Mouse (Mus musculus): ENCODE data around the gene Bpifa1. TPM values are rescaled to one million over a fixed set of nuclear protein-coding genes. Genes with fewer than 3 reads are reported as not detected.

The Bpifa1 gene
- polyA plus RNA-seq, 1 experiment from 2014 or later, result not detected

DNA sequence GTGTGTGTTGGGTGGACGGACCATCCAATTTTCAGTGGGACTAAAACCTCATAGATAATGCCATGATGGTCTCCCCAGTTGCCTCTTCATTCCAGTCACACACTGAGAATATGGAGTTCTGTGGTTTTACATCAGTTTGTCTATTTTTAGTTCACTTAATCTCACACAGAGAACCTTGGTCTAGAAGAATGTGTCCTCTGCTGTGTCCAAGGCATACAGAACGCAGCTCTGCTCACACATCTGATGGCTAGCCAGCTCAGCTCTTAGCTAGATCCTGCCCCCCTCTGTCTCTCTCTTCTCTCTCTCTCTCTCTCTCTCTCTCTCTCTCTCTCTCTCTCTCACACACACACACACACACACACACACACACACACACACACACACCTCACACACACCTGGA, 49.5 kb downstream of the Bpifa1 start:
- Histone ChIP-seq H3K9ac (no peak overlapping the region), H3K27ac (no peak overlapping the region), H3K9me3 (ENCODE audit: control insufficient read depth, low read length) (no peaks in the 10 kb centered on the region), H3K36me3 (replicated peaks; ENCODE audit: control insufficient read depth, insufficient read depth) (no peaks in the 10 kb centered on the region), H3K4me2 (replicated peaks) (no peak overlapping the region), H3K27me3 (ENCODE audit: control insufficient read depth, insufficient read depth, low read length) (no peaks in the 10 kb centered on the region), H3K4me3 (replicated peaks; ENCODE audit: low read length) (no peak overlapping the region), H3K4me1 (replicated peaks; ENCODE audit: control insufficient read depth, insufficient read depth, low read length) (no peaks in the 10 kb centered on the region)
- ATAC-seq (ENCODE audit: low FRiP score) (no peak), DNase-seq (ENCODE audit: low spot score) (no peak)
- WGBS, result 89% methylated on average over 2 of the region's 2 CpGs

DNA sequence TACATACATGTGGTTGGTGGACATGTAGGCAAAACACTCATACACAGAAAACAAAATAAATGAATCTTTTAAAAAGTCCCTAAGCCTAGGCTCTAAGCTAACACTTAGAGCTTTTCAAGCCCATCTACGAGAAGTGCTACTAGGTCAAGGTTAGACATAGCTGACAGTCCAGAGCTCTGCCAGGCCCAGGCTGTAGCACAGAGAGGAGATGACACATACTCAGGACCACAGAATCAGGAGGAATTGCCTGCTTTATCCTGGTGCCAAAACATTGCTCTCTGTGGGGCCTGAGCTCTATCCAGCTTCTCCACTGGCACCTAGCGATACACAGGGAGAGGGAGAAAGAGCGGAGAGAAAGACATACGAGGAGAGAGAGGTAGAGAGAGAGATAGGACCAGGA, 50.4 kb downstream of the Bpifa1 start:
- ATAC-seq (ENCODE audit: low FRiP score), result no peak
- Histone ChIP-seq H3K4me1 (replicated peaks; ENCODE audit: control insufficient read depth, insufficient read depth, low read length) (no peaks in the 10 kb centered on the region), H3K27ac (no peak overlapping the region), H3K36me3 (replicated peaks; ENCODE audit: control insufficient read depth, insufficient read depth) (no peaks in the 10 kb centered on the region), H3K4me3 (replicated peaks; ENCODE audit: low read length) (no peak overlapping the region), H3K4me2 (replicated peaks) (no peak overlapping the region), H3K9me3 (ENCODE audit: control insufficient read depth, low read length) (no peaks in the 10 kb centered on the region), H3K27me3 (ENCODE audit: control insufficient read depth, insufficient read depth, low read length) (no peaks in the 10 kb centered on the region), H3K9ac (no peak overlapping the region)
- 91% methylated on average over 4 of the region's 4 CpGs for WGBS
- DNase-seq (ENCODE audit: low spot score), result no peak

DNA sequence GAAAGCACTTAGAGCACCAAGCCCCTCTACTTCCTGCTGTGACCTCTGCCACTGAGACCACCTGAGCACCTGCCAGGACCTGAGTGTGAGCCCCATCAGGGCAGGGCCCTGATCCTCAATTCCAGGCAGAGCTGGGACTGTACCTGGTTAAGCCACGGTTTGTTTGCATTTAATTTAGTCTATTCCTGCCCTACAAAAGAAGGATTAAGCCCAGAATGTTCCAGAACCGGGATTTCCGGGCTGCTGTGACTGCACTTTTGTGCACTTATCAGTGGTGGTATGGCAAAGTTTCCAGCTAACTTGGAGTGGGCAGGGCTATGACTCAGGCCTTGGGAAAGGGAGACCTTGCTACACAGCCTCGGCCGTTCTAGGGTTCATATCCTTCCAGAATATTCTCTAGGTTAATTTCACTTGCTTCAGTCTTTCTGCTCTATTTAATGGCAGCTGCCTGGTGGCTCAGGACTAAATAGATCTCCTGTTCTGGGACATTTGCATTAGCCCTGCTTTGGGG, 51.4 kb downstream of the Bpifa1 start:
- H3K9ac ChIP-seq, result no peak overlapping the region
- H3K4me1 ChIP-seq (replicated peaks; ENCODE audit: control insufficient read depth, insufficient read depth, low read length), result no peaks in the 10 kb centered on the region
- no peaks in the 10 kb centered on the region for H3K27me3 ChIP-seq (ENCODE audit: control insufficient read depth, insufficient read depth, low read length)
- no peaks in the 10 kb centered on the region for H3K9me3 ChIP-seq (ENCODE audit: control insufficient read depth, low read length)
- no peak overlapping the region for H3K4me3 ChIP-seq (replicated peaks; ENCODE audit: low read length)
- ATAC-seq (ENCODE audit: low FRiP score), result no peak
- H3K4me2 ChIP-seq (replicated peaks), result no peak overlapping the region
- DNase-seq (ENCODE audit: low spot score), result no peak
- no peak overlapping the region for H3K27ac ChIP-seq
- 82% methylated on average over 5 of the region's 5 CpGs for WGBS
- no peaks in the 10 kb centered on the region for H3K36me3 ChIP-seq (replicated peaks; ENCODE audit: control insufficient read depth, insufficient read depth)

DNA sequence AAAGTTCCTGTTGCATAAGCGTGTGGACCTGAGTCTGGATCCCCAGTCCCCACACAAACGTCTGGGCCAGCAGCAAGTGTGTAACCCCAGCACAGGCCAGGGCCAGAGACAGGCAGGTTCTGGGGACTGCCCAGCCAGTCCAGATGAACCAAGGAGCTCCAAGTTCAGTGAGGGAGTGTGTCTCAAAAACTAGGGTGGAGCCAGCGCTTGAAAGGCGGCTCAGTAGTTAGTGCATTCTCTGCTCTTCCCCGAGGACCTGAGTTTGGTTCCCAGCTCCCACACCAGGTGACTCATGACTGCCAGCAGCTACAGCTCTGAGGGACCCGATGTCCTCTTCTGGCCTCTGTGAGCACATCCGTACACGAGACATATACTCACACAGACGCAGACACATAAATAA, 54.4 kb downstream of the Bpifa1 start:
- no peak for ATAC-seq (ENCODE audit: low FRiP score)
- H3K9ac ChIP-seq, result no peak overlapping the region
- no peak for DNase-seq (ENCODE audit: low spot score)
- no peaks in the 10 kb centered on the region for H3K4me1 ChIP-seq (replicated peaks; ENCODE audit: control insufficient read depth, insufficient read depth, low read length)
- H3K9me3 ChIP-seq (ENCODE audit: control insufficient read depth, low read length), result no peaks in the 10 kb centered on the region
- 91% methylated on average over 9 of the region's 9 CpGs for WGBS
- H3K36me3 ChIP-seq (replicated peaks; ENCODE audit: control insufficient read depth, insufficient read depth), result no peaks in the 10 kb centered on the region
- H3K4me3 ChIP-seq (replicated peaks; ENCODE audit: low read length), result no peak overlapping the region
- H3K27ac ChIP-seq, result no peak overlapping the region
- H3K4me2 ChIP-seq (replicated peaks), result no peak overlapping the region
- no peaks in the 10 kb centered on the region for H3K27me3 ChIP-seq (ENCODE audit: control insufficient read depth, insufficient read depth, low read length)

Other genes with a start within 250 kb of the Bpifa1 start
- 0.12 TPM in 1 of 2 replicates, not detected in the other for gene Bpifb6, start 242.5 kb upstream of the Bpifa1 start, polyA plus RNA-seq (2014; fragmentation: Nextera tagmentation; extraction: Ambion mirVana)
- gene Bpifb3, start 224.7 kb upstream of the Bpifa1 start, polyA plus RNA-seq (2014; fragmentation: Nextera tagmentation; extraction: Ambion mirVana), result not detected in 2 replicates
- not detected in 2 replicates for gene Bpifb4, start 204.7 kb upstream of the Bpifa1 start, polyA plus RNA-seq (2014; fragmentation: Nextera tagmentation; extraction: Ambion mirVana)
- gene Bpifa6, start 167.9 kb upstream of the Bpifa1 start, polyA plus RNA-seq (2014; fragmentation: Nextera tagmentation; extraction: Ambion mirVana), result not detected in 2 replicates
- not detected in 2 replicates for gene Bpifa2, start 134.6 kb upstream of the Bpifa1 start, polyA plus RNA-seq (2014; fragmentation: Nextera tagmentation; extraction: Ambion mirVana)
- not detected in 2 replicates for gene Bpifa3, start 12.5 kb upstream of the Bpifa1 start, polyA plus RNA-seq (2014; fragmentation: Nextera tagmentation; extraction: Ambion mirVana)
- gene Bpifa5, start 19.7 kb downstream of the Bpifa1 start, polyA plus RNA-seq (2014; fragmentation: Nextera tagmentation; extraction: Ambion mirVana), result not detected in 2 replicates
- 0.20 and 0.27 TPM in 2 replicates for gene Bpifb1, start 47.9 kb downstream of the Bpifa1 start, polyA plus RNA-seq (2014; fragmentation: Nextera tagmentation; extraction: Ambion mirVana)
- gene Bpifb5, start 80.9 kb downstream of the Bpifa1 start, polyA plus RNA-seq (2014; fragmentation: Nextera tagmentation; extraction: Ambion mirVana), result 0.17 and 0.78 TPM in 2 replicates
- gene Bpifb9a, start 115.0 kb downstream of the Bpifa1 start, polyA plus RNA-seq (2014; fragmentation: Nextera tagmentation; extraction: Ambion mirVana), result not detected in 2 replicates
- not detected in 2 replicates for gene Bpifb9b, start 164.3 kb downstream of the Bpifa1 start, polyA plus RNA-seq (2014; fragmentation: Nextera tagmentation; extraction: Ambion mirVana)
- gene Cdk5rap1, start 230.1 kb downstream of the Bpifa1 start, polyA plus RNA-seq (2014; fragmentation: Nextera tagmentation; extraction: Ambion mirVana), result 14.2 and 20.3 TPM in 2 replicates